Mouse (Mus musculus): ENCODE measurements around the gene Fsd1l. TPM values are rescaled to one million over a fixed set of nuclear protein-coding genes. Genes with fewer than 3 reads are reported as not detected.
A peak's percentile ranks its signal among the peaks of the same experiment; 100 is the strongest.
"Not testable (repeated sequence)": the region's sequence is repeated elsewhere in the genome, so short reads cannot be mapped to it uniquely, and the experiment has no call there.

Fsd1l gene
- total RNA-seq, 2 experiments from 2014 or later = 47.8 to 53.6 TPM

DNA sequence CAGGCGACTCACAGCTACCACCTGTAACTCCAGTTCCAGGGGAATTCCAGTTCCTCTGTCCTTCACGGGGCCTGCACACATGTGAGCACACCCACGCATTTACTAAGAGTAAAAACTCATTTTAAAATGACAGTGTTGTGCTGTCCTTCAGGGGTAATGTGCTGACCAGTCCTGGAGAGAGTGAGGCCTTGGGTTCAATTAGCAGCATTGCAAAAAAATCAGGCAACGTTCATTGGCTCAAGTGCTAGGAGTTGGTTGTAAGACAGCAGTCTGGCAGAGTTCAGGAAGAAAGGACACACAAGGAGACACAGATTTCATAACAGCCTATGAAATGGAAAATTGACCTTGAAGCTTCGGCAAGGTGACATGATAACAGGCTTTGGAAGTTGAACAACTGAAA, 87.0 kb downstream of the Fsd1l start:
- no peak for DNase-seq
- intact Hi-C loops (cut with DNase I) = no loop called here

DNA sequence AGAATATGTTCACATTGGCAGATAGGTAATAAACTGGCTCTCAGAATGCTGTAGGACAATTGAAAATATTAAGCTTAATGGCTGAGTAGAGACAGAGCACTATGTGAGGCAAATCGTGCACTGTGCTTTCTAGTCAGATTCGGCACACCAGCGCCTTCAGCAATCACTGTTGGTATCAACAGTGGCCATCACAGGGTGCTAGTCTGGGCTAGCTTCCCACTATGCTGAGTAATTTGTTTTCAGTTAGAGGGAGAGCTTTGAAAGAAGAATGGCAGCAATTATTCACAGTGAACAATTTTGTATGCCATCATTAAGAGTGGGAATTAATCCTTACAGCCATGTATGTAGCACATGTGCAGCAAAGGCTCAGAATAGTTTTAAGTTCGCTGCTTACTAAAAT, 91.2 kb downstream of the Fsd1l start:
- DNase-seq = no peak
- intact Hi-C loops (cut with DNase I) = no loop called here

DNA sequence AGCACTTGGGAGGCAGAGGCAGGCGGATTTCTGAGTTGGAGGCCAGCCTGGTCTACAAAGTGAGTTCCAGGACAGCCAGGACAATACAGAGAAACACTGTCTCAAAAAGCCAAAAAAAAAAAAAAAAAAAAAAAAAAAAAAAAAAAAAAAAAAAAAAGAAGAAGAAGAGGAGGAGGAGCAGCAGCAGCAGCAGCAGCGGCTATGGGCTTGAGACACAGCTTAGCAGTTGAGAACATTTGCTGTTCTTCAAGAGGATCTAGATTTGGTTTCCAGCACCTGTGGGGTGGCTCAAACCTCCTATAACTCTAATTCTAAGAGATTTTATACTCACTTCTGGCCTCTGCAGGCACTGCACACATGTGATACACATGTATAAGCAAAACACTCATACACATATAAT, 94.8 kb downstream of the Fsd1l start:
- intact Hi-C loops (cut with DNase I); DNase-seq: not testable (repeated sequence)

DNA sequence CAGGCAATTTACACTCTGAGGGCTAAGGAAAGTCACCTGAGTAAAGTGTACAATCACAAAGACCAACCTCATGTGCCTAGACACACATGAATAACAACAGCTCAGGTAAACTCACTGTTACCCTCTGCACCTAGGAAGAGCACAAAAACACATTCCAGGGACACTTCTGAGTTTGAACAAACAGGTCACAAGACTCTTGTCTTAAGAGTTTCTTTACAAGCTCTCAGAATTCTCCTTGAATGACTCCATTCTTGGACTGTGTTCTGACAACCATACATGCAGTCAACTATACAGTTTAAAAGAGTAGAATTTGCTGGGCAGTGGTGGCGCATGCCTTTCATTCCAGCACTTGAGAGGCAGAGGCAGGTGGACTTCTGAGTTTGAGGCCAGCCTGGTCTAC, 96.8 kb downstream of the Fsd1l start:
- DNase-seq = no peak
- intact Hi-C loops (cut with DNase I) = no loop called here

DNA sequence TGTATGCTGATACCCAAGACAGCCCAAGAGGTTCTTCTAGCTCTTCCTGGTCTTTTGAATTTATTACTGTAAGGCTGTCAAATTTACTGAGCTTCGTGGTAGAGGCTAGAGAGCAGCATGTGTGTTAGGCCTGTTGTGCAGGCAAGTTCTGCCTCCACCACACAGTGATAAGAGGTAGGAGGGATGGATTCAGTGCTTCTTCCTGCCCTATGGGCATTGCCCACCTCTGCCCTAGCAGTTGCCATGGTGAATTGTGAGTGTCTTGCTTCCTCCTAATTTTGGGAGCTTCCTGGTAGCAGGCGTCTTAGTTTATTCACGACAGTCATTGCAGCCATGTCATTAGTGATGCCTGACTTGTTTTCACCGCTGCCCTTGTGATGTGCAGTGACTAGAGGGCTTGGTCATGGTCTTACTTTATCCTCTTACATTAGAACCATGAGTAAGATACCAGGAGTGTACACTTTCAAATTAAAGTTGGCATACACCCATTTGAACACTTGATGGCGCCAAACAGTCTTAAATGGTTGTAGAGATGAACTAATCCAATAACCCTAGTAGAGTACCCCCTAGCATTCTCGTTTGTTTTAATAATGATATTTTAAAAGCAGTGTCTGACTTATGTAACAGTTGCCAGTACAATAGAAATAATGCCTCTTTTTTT, 107.8 kb downstream of the Fsd1l start:
- intact Hi-C loops (cut with DNase I) = loop anchor here (5.0 kb wide), 1 partner anchor 178 kb away; no protein-coding TSS in a partner anchor

DNA sequence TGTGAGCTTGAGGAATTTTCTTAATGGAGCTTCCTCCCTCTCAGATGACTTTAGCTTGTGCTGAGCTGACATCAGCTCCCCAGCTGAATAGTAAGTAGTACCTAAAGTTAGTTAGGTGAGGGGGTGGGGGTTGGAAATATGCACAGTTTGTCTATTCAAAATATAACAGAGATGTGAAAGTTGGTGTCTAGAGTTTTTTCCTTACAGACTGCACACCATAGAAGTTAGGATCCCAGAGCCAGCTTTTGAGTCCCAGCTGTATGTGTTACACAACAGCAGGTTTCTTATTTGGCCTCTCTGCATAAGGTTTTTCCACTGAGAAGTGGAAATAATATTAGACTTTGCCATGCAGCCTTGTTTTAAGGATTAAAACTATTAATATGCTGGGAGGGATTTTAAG, 118.6 kb downstream of the Fsd1l start:
- no peak for DNase-seq
- intact Hi-C loops (cut with DNase I) = no loop called here

More for the DNA sequence above, 107.8 kb downstream of the Fsd1l start:
- DNase-seq = peak; percentile 16 to 63

DNA sequence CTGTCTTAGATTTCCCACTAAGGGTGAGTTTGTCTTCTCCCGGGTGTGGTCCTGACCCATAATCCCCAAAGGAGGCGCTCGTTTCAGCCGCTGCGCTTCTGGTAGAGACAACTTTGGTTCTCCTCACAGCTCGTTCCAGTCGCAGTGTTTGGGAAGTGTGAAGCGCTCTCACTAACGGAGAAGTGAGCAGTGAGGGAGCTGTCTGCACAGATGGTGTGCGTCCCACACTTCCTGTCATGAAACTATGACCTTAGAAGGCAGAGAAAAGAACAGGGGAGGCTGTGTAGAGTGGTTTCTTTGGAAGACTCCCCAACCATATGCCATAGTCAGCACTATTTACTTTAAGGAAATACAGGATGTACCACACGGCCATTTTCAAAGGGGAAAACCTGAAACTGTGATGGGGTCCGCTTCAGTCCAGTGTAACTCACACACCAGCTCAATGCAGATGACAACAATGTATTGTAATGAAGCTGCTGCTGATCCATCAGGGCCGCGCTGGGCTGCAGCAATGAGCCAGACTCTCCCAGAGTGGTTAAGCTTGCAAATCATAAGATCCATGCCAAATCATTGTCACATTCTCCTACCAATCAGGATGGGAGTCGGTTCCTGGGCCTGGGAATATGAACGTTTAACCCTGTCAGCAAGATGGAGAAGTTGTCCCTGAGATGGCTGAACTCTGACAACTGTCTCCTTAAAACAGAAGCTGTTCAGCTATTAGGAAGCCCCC, 119.3 kb downstream of the Fsd1l start:
- intact Hi-C loops (cut with DNase I) = no loop called here
- peak; percentile 4 to 20 for DNase-seq

Other genes starting within 250 kb of the Fsd1l start
- 10 to 100 TPM; 43.0 to 47.2 TPM for gene Slc44a1, start 191.1 kb upstream of the Fsd1l start, total RNA-seq (2021)
- 10 to 100 TPM; 15.1 to 15.6 TPM for gene Fktn, start 82.5 kb downstream of the Fsd1l start, total RNA-seq (2021)
- gene Tal2, start 148.2 kb downstream of the Fsd1l start, total RNA-seq (2021) = under 1 TPM; 0.07 to 0.12 TPM
- gene Tmem38b, start 194.6 kb downstream of the Fsd1l start, total RNA-seq (2021) = 10 to 100 TPM; 13.9 to 17.0 TPM